Mouse (Mus musculus): ENCODE measurements around the gene Men1.
"Not testable (repeated sequence)": the region's sequence is repeated elsewhere in the genome, so short reads cannot be mapped to it uniquely, and the experiment has no call there.

Men1 gene

DNA sequence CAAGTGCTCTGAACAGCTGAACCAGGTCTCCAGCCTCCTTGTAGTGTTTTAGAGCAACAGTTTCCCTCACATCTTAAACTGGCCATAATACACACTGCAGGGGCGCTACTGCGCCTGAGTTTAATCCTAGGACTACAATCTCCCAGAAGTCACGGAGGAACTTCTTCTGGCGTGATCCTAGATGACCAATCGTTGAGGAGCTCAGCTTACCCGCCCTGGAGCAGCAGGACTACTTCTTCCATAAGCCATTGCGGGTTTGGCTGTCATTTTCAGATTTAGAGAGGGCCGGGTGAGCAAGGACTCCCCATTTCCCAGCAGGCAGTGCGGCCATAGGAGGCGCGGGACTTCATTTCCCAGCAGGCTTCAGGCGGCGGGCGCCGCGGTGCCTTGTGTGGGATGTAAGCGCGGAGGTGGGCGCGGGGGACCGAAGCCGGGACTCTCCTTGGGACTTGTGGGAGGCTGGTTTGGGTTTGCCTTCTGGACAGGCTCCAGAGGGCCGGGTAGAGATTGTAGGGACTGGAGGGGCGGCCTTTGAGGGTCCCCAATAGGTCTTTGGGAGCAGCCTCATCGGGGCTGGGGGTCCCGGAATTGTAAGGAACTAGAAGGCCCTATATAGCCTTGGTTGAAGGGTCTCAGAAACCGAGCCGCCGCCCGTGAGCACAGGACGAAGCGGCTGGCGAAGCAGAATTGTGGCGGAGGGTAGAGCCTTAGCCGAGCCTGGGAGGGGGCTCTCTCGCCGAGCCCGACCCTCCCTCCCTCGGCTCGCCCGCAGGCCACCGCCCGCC lies at the start of gene Men1:
Men1 (plus strand) TSS at position 307 of the 785 bp plus-strand sequence.
- peak; percentile 95 for DNase-seq (ENCODE audit: low spot score)

DNA sequence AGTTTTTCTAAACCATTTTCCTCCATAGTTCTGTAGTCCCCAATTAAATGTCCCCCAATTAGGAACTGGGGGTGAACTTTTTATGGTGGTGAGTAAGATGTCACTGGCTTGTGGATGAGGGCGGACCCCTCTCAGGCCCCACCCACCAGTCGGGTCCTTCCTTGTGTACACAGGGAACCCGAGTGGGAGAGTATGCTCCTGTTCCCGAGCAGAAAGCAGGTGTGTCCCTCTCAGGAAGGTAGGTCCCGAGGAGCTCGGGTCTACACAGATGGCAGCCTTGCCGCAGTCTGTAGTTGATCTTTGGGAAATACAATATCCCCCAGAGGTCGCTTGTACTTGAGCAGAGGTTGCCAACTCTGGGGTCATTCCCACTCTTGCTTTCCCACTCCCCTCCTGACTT lies 49.6 kb upstream of the Men1 start:
- no peak for DNase-seq (ENCODE audit: low spot score)

DNA sequence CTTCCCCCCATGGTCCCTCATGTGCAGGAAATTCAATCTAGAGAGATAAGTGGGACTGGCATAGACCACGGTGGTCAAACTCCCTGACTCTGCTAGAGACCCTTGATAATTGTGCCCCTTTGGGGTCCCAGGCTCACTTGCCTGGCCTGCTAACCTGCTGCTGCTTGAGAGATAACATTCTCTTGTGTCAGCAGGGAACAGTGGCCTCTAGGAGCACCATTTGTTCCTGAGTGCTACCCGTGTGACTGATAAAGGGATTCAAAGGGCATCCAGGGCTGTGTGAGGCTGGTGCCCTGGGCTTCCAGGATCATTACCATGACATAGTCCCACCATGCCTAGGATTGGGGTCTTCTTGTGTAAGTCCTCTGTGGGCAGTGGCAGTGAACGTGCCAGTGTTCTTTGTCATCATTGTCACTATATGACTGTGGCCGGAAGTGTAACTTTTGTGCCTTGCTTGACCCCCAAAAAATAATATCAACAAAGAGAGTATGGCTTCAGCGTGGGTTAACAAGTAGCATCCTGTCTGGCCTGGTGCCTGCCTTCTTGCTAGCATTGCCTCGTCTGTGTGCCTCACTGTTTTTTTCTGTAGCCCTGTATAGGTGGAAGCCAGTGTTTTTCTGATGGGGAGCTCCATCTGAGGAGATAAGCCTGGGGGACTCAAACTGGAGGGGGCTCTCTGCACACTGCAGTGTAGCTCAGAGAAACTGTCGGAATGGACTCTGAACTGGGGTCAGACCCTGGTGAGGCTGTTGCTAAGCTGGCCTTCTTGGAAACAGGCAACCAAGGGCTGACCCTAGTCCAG lies 48.9 kb upstream of the Men1 start:
- DNase-seq (ENCODE audit: low spot score), result no peak

DNA sequence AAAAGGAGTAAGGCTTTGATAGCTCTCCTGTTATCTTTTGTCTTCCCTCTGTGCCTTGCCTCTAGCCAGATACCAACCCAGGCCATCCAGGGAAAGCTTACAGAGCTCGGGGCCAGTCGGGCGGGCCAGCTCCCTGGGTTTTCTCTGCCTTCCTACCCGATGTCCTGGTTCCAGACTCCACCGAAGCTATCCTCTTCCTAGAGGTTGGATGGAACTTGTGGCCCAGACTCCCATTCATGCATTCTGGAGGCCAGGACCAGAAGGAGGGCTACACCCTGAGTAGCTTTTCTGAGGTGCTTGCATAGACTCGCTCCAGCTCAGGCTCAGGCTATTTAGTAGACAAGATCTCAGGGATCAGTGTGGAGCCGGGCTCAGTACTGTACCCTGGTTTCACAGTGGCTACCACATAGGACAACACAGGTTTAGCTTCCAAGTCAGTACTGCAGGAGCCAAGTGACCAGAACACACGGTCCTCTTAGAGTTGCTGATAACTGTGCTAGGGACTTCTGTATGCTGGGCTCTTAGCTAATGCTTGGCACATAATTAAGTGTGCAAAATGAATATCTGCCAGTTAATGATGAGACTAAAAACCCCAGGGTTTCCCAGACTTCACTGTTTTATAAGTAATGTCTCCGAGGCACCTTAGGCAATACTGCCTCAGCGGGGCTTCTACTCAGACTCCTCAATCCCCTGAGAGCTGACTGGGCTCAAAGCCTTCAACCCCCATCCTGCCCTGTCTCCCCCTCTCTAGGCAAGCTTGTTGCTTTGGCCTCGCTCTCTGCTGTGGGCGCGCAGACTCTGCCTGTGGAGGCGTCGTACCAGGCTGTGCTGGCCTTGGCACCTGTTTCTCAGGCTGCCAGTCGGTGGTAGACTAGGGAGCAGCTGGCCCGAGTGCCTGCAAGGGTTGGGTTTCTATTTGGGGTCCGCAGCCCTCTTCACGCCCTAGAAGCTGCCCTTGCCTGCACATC lies 48.1 kb upstream of the Men1 start:
- DNase-seq (ENCODE audit: low spot score), result no peak

DNA sequence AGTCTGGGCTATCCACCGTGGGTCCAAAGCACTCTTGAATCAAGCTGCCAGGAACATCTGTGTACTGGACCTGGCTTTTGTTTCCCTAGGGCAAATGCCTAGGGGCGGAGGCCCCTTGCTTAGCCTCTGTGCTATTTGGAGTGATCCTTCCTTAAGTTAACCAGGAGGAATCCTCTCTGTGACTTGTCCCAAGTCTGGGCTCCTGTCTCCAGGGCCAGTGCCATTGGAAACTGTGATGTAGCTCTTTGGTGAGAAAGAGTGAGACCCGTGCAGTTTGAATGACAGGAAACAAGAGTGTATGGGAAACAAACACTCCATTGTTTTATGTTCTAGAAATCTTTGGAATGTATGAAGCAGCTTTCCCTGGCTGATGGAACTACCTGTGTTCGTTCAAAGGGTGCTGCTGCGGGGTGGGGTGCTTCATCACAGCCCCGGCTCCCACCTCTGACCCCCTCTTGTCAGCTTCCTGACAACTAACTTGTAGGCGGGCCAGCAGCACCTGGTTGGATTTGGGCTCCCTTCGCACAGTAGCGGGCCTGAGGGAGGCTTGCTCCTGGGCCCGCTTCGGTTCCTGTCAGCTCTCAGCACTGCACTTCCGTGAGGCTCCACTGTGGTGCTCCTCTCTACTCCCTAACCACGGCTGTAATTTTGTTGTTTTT lies 46.4 kb upstream of the Men1 start:
- DNase-seq (ENCODE audit: low spot score), result no peak

DNA sequence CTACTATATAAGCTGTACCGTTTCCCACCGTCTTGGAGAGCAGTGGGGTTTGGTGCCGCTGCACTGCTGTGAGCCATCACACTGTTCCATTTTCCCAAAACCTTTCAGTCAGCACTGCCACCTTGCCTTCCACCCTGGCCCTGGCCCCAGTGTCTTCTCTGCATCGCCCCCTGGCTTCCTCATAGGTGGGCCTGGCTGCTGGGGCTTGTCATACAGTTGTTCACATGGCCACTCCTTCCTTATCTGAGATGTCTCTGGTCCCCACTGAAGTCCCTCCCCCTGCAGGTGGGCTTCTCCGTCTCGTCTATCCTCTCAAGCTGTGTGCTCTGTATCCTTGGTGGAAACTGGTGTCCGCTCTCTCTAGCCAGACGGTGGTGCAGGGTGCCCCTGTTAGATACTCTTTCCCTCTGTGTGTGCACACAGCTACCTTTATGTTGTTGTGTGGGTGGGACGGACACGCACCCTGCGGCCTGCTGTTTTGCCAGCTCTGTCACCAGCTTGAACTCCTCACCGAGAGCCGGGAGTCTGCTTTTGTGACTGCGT lies 45.0 kb upstream of the Men1 start:
- DNase-seq (ENCODE audit: low spot score), result no peak

DNA sequence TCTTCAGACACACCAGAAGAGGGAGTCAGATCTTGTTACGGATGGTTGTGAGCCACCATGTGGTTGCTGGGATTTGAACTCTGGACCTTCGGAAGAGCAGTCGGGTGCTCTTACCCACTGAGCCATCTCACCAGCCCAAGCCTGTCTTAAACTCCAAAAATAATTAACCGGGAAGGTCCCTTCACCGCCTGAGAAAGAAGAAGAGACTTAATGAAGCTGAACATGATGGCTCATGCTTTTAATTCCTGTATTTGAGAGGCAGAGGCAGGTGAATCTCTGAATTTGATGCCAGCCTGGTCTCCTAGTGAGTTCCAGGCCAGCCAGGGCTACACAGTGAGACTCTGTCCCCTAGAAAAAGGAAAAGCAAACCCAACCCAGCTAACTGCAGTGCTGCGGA lies 44.1 kb upstream of the Men1 start:
- not testable (repeated sequence) for DNase-seq (ENCODE audit: low spot score)

DNA sequence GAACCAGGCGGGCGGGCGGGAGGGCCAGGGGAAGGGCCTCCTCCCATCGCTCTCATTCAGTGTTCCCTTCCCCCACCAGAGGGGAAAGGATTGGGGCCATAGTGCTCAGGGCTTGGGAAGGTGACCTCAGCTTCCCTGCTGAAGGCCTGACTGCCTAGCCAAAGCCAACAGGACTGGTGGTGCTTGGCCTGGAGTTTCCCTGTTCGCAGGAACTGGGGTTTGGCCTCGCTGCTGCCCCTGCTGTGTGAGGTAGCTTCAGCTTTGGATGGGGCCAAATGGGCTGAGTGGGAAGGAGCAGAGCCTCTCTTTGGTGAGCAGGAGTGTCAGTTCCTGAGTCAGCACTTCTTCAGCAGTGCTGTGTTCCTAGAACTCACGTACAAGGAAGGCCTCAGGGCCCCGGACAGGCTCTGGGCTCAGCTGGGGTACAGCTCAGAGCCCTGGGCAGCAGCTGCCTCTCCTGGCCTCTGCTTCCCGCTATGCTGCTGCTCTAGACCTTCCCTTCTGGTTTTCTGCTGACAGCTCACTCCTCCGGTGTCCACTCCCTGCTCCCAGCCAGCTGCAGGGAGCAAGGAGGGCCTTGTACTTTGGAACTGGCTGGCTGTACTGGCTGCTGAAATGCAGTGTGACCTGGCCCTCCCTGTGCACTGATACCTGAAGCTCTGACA lies 43.5 kb upstream of the Men1 start:
- DNase-seq (ENCODE audit: low spot score), result no peak

DNA sequence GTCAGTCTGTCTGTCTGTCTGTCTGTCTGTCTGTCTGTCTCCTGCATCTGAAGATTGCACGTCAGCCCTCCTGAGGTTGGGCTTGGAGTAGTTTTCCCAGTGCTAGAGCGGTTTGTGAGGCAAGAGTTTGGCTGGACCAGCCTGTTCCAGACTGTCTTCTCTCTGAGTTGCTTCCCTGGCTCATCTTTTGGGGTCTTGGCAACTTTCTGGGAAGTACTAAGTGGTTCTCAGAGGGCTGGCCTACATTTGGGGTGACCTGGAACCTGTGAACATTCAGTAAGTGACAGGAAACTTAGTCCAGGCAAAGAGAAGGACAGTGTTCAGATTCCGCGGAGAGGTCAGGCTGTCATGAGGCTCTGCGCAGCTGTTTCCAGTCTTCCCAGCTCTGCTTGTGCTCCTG lies 42.5 kb upstream of the Men1 start:
- DNase-seq (ENCODE audit: low spot score), result no peak

DNA sequence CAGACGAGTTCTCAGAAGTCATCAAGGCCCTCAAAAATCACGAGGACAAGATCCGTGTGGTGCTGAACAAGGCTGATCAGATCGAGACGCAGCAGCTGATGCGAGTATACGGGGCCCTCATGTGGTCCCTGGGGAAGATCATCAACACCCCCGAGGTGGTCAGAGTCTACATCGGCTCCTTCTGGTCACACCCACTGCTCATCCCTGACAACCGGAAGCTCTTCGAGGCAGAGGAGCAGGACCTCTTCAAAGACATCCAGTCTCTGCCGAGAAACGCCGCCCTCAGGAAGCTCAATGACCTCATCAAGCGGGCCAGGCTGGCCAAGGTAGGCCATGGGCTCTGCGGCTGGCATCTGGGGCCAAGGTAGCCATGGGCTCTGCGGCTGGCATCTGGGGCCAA lies 40.5 kb upstream of the Men1 start:
- no peak for DNase-seq (ENCODE audit: low spot score)

DNA sequence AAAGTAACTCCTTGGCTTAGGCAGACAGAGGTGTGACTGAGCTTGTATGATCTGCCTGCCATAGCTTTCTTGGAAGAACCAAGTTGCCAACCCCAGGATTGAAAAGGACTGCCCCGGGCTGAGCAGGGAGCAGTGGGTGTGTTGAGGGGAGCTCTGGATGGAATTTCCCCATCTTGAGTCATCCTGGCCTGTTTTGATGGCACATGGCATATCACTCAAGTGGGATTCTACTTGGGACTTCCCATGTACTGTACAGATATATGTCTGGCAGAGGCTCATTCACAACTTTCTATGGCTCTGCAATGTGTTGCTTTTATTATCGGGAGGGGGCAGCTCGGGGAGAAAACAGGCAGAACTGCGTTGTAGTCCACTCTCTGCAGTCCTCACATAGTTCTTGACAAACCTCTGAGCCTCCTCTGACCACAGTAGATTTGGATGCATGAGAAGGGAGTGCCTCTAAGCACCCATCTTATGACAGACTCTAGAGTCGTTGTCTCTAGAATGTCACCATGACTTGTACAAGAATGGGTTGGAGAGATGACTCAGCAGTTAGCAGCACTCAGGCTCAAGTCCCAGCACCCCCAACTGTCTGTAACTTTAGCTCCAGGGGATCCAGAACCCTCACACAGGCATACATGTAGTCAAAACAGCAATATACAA lies 38.1 kb upstream of the Men1 start:
- DNase-seq (ENCODE audit: low spot score), result no peak

DNA sequence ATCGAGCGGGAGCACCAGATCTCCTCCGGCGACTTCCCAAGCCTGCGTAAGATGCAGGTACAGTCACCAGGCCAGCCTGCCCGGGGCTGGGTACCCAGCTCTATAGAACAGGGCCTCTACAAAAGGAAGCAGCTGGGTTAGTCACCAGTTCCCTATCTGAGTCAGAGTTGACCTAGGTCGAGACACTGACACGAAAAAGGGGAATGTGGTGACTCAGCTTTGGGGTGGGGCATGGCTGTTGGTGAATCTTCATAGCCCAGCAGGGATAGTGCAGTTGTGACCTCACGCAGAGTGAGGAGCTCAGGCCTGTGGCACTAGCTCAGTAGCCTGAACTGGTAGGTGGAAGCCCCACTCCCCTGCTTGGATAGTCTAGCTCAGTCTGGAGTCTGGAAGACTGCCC lies 37.1 kb upstream of the Men1 start:
- DNase-seq (ENCODE audit: low spot score), result peak; percentile 71

DNA sequence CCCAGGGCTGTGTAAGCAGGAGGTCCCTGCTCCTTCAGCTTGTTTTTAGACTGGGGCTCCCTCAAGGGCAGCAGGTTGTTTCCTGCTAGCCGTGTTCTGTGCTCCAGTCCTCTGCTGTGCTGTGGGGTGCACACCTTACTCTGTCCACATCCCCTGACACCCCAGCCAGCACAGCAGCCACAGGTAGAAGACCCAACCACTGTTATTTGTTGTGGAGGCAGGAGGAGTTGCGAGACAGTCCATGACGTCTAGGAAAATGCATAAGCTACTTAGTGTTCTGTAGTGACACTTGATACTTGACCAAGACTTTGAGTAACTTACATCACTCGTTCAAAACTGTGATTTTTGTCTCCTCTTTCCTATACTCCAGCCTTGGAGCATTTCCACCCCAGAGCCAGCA lies 35.8 kb upstream of the Men1 start:
- no peak for DNase-seq (ENCODE audit: low spot score)

DNA sequence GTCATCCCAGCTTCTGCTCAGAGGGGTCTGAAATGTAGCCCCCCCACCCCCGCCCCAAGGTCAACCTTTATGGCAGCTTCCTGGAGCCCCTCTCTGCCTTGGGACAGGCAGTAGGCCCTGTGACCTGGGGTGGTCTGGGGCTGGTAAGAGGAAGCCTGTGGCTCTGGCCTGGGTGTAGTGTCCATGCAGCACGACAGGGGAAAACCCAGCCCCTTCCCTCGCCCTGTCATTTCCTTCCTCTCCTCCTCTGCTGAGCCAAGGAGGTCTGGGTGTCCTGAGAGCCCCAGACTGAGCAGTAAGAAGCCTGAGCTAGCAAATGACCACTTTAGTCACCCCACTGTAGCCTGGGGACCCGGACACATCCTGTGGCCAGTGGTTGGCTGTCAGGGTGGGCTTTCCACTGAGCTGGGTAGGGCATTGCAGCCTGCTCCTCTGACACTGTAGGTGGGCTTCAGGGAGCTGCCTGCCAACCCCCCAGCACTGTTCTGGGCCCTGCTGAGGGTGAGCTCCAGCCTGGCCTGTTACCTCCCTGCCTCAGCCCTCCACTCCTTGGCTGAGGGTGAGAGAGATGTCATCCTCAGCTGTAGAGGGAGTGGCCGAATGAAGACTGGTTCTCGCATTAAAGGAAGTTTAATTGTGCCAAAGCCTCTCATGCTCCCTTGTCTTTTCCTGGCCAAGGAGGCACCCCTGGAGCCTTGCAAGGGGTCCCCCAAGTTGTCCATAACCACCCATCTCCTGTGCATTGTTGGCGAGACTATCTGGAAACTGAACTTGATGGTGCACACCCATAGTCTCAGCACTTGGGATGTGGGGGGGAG lies 35.1 kb upstream of the Men1 start:
- no peak for DNase-seq (ENCODE audit: low spot score)

DNA sequence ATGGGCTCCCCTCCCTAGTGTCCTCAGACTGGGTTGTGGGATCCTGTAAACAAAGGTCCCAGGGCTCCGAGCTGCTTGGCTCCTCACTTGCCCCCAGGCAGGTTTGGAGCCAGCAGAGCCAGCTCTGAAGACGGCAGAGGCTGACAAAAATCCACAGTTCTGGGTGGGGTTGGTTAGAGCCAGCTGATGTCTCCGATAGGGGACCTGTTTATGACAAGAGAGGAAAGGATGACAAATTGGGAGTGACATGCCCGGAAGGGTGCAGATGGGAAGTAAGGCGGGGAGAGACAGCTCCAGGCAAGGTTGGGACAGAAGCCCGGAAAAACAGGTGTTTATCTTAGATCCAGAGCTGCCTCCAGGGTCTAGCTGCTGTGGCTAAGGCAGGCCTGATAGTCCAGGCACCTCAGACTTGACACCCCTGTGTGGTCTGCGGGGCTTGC lies 34.4 kb upstream of the Men1 start:
- no peak for DNase-seq (ENCODE audit: low spot score)

DNA sequence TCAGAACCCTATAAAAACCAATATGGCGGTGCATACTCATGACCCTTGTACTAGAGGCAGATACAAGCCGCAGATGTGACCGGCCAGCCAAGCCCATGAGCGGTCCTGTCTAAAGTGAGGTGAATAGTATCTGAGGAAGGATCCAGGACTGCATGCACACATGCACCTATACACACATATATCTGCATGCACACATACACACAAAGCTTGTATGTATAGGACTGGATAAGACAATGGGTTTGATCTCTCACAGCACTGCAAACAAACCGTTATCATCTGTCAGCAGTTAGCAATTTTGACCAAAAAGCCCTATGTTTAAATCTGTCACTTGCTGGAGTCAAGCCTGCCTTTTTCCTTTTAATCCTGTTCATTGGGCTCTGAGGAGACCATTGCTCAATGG lies 32.7 kb upstream of the Men1 start:
- DNase-seq (ENCODE audit: low spot score), result no peak

DNA sequence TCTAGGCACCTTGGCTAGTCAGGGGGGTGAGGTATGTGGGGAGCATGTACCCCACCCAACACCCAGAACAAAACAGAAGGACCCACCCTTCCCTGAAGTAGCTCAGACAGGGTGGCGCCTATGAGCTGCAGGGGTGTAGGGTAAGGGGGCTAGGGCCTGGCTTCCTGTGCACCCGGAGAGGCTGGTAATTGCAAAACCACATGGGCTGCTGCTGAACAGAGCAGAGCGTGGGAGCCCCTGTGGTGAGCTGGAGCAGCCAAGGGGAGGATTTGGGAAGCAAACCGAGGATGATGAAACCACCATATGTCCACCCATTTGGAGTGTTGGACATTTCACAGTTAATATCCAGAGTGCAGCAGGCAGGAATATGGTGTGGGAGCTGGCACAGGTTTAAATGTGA lies 32.3 kb upstream of the Men1 start:
- no peak for DNase-seq (ENCODE audit: low spot score)

DNA sequence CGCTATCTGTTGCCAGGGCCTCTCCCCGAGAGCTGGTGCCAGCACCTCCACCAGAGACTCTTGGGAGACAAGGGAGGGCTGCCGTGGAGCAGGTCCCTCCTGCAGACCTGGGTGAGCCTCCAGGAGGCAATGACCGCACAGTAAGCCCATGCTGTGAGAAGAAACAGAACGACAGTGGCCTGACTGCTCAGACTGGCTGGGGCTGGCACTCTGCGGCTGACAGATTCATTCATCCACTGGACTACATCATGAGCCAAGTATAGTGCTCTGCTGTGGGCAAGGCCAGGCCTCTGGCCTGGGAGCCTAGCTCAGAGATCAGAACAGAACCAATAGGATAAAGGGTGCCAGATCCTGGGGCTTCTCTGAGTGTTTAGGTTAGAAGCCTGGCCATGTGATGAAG lies 30.9 kb upstream of the Men1 start:
- DNase-seq (ENCODE audit: low spot score), result peak; percentile 72

DNA sequence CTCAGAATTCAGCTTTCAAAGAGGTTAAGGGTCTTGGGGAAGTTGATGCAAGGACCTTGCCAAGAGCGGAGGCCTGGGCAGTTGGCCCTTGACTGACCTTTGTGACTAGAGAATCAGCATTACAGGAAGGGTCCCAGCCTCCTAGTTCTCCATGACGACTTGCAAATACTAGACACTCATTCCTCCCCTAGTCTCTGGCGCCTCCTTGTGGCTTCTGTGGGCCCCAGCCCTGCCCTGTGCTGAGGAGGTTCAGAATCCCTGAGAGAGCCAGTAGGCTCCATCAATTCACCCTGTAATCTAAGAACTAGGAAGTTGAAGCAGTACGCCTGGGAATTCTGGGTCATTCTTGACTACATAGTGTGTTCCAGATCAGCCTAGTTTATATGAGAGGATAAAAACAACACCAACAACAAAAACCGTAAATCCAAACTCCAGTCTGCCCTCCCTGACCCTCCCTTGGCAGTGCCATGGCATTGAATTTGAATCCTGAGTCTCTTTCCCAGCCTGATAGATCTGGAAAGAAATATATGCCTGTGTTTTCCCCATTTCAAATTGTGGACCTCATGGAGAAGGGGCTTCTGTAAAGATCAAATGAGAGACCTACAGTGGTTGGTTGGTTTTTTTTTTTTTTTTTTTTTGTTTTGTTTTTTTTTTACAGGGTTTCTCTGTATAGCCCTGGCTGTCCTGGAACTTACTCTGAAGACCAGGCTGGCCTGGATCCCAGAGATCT lies 29.8 kb upstream of the Men1 start:
- peak; percentile 89 for DNase-seq (ENCODE audit: low spot score)
